Mouse (Mus musculus) embryonic facial prominence, embryonic 10.5 days (tissue): Measurements from ENCODE around the gene Naaladl2. TPM values are rescaled to one million over a fixed set of nuclear protein-coding genes. Genes with fewer than 3 reads are reported as not detected.
A peak's percentile ranks its signal among the peaks of the same experiment; 100 is the strongest.

Source experiments
- DNase-seq: peaks from one replicate; pipeline ENCODE4 v3.0.0-alpha.2; 2017; ENCODE audit warnings: low spot score
- H3K27ac ChIP-seq: fragments of 300-500 bp; sonication (generic); replicated peaks from 2 replicates; pipeline ENCODE4 v1.5.1; 2016; ENCODE audit warnings: mild to moderate bottlenecking
- H3K27me3 ChIP-seq: fragments of 300-500 bp; sonication (generic); replicated peaks from 2 replicates; pipeline ENCODE4 v1.6.1; 2016; ENCODE audit warnings: low read depth, mild to moderate bottlenecking; ENCODE audit not compliant: poor library complexity, severe bottlenecking
- H3K36me3 ChIP-seq: fragments of 300-500 bp; sonication (generic); replicated peaks from 2 replicates; pipeline ENCODE4 v1.6.1; 2016; ENCODE audit warnings: mild to moderate bottlenecking, moderate library complexity
- H3K4me1 ChIP-seq: fragments of 300-500 bp; sonication (generic); 2 replicates; pipeline ENCODE4 v1.6.1; 2016
- H3K4me3 ChIP-seq: fragments of 300-500 bp; sonication (generic); 2 replicates; pipeline ENCODE4 v1.5.1; 2016; ENCODE audit warnings: mild to moderate bottlenecking, moderate library complexity
- H3K9me3 ChIP-seq: fragments of 300-500 bp; sonication (generic); 2 replicates; pipeline ENCODE4 v1.6.1; 2016; ENCODE audit warnings: mild to moderate bottlenecking
- WGBS: fragments of 180-500 bp; shearing (Covaris S2); methylation state at CpG from one replicate; pipeline ENCODE4 v1.1.7; 2016; 5-methylcytosine and 5-hydroxymethylcytosine counted together
- polyA plus RNA-seq: library from polyadenylated mRNA; unstranded; fragments of >200 nt; fragmentation: Nextera tagmentation; extraction: Ambion mirVana; gene quantifications from 2 replicates; pipeline ENCODE4 v1.2.1, GENCODE M21; 2016

Gene Naaladl2
- polyA plus RNA-seq, 1 experiment from 2014 or later = 0.66 TPM

- no peaks in the 10 kb centered on the region for H3K27me3 ChIP-seq
- 94% methylated on average over 6 of the region's 6 CpGs for WGBS
- DNase-seq = peak; percentile 7
- no peaks in the 10 kb centered on the region for H3K4me1 ChIP-seq
- H3K9me3 ChIP-seq = no peaks in the 10 kb centered on the region
- no peak overlapping the region for H3K4me3 ChIP-seq
- H3K36me3 ChIP-seq = no peaks in the 10 kb centered on the region
- no peak overlapping the region for H3K27ac ChIP-seq
Observed at GRCm38 (mm10) chr3:24118136-24118535, 1025.9 kb downstream of the Naaladl2 start.

GRCm38 (mm10) chr3:24114849-24115248, 1029.2 kb downstream of the Naaladl2 start:
- Histone ChIP-seq H3K4me1 (no peaks in the 10 kb centered on the region), H3K36me3 (no peaks in the 10 kb centered on the region), H3K4me3 (no peak overlapping the region), H3K9me3 (no peaks in the 10 kb centered on the region), H3K27ac (no peak overlapping the region), H3K27me3 (no peaks in the 10 kb centered on the region)
- WGBS = 90% methylated on average over 3 of the region's 3 CpGs
- no peak for DNase-seq

GRCm38 (mm10) chr3:24113360-24113759, 1030.7 kb downstream of the Naaladl2 start:
- DNase-seq = no peak
- 89% methylated on average over 2 of the region's 2 CpGs for WGBS

DNA sequence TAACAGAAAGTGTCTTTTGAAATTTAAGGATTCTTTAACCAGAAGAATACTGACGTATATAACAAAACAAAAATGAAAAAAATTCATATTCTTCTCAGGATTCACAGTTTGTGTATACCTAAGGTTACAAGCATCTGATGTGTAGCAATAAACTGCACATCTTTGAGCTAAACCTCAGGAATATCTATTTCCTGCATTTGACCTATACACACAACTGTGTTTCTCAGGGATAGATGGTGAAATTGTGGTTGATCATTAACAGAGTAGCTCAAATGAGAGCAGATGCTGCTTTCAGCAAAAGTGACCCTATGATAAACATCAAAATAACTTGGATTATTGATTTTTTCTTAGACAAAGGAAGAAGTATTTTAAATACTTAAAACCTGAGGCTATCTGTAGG, 1037.7 kb downstream of the Naaladl2 start:
- no peak for DNase-seq
- no peaks in the 10 kb centered on the region for H3K9me3 ChIP-seq
- H3K4me1 ChIP-seq = no peaks in the 10 kb centered on the region
- H3K27ac ChIP-seq = no peak overlapping the region
- 93% methylated on average over 1 of the region's 1 CpGs for WGBS
- no peaks in the 10 kb centered on the region for H3K36me3 ChIP-seq
- no peak overlapping the region for H3K4me3 ChIP-seq
- H3K27me3 ChIP-seq = no peaks in the 10 kb centered on the region

More at GRCm38 (mm10) chr3:24113360-24113759, 1030.7 kb downstream of the Naaladl2 start:
- H3K9me3 ChIP-seq = no peaks in the 10 kb centered on the region
- H3K36me3 ChIP-seq = no peaks in the 10 kb centered on the region
- H3K4me1 ChIP-seq = no peaks in the 10 kb centered on the region
- no peaks in the 10 kb centered on the region for H3K27me3 ChIP-seq
- H3K27ac ChIP-seq = no peak overlapping the region
- no peak overlapping the region for H3K4me3 ChIP-seq

- no peaks in the 10 kb centered on the region for H3K36me3 ChIP-seq
- H3K4me1 ChIP-seq = no peaks in the 10 kb centered on the region
- no peaks in the 10 kb centered on the region for H3K27me3 ChIP-seq
- no peaks in the 10 kb centered on the region for H3K9me3 ChIP-seq
- DNase-seq = no peak
- no peak overlapping the region for H3K4me3 ChIP-seq
- H3K27ac ChIP-seq = no peak overlapping the region
- 42% methylated on average over 4 of the region's 4 CpGs for WGBS
Observed at GRCm38 (mm10) chr3:24079761-24080160, 1064.3 kb downstream of the Naaladl2 start.

GRCm38 (mm10) chr3:24071169-24071797, 1072.8 kb downstream of the Naaladl2 start:
- no peaks in the 10 kb centered on the region for H3K36me3 ChIP-seq
- no peak overlapping the region for H3K27ac ChIP-seq
- H3K4me1 ChIP-seq = no peaks in the 10 kb centered on the region
- H3K9me3 ChIP-seq = no peaks in the 10 kb centered on the region
- 84% methylated on average over 3 of the region's 3 CpGs for WGBS
- no peaks in the 10 kb centered on the region for H3K27me3 ChIP-seq
- no peak for DNase-seq
- no peak overlapping the region for H3K4me3 ChIP-seq

DNA sequence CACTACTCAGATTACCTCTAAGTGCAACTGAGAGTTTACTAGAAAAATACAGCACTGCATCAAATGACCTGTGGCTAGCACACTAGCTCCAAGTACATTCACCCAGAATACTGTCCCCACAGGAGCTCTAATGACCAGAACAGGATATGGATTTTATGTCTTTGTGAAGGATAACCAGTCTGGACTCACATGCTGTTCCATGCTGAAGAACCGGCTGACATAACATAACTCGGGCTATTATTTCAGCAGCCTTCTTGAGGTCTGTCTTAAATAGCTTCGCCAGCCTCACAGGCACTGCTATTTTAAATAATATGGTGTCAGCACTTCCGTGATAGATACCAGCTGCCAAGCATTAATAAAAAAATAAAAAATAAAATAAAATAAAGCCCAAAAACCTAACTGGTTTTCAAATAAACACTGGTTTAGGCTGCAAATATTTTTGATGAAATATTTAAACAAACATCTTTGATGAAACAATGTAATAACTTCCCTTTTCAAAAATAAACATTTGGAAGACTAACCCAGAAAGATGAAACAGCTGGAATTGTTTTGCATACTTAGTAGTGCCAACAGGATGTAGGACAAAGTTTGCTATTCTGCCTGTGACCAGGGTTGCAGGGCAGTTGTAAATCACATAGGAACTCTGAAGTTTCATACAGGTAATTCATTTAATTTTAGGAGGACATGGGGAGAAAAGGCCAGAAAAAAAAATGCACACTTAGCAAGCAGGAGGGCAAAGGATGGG, 1073.5 kb downstream of the Naaladl2 start:
- Histone ChIP-seq H3K27me3 (no peaks in the 10 kb centered on the region), H3K9me3 (no peaks in the 10 kb centered on the region), H3K4me1 (no peaks in the 10 kb centered on the region), H3K27ac (no peak overlapping the region), H3K4me3 (no peak overlapping the region), H3K36me3 (no peaks in the 10 kb centered on the region)
- no peak for DNase-seq
- WGBS = 66% methylated on average over 4 of the region's 4 CpGs

DNA sequence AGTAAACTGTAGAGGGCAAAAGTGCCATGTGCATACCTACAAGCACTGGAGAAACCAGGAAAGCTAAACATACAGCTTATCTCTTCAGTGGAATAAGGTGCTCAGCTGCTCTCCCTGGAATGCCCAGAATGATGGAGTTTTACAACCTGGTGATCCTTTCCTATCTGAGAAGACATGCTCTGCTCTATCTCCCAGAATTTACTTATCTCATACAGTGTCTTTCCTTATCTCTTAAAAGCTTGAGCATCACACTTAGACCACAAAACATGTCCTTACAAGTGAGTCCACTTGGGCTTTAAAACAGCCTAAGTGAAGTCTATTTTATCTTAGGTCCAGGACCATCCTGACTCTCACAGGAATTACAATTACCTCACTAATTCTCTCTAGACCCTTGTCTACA, 1095.8 kb downstream of the Naaladl2 start:
- Histone ChIP-seq H3K27ac (no peak overlapping the region), H3K4me3 (no peak overlapping the region), H3K9me3 (no peaks in the 10 kb centered on the region), H3K27me3 (no peaks in the 10 kb centered on the region), H3K36me3 (no peaks in the 10 kb centered on the region), H3K4me1 (no peaks in the 10 kb centered on the region)
- DNase-seq = no peak

DNA sequence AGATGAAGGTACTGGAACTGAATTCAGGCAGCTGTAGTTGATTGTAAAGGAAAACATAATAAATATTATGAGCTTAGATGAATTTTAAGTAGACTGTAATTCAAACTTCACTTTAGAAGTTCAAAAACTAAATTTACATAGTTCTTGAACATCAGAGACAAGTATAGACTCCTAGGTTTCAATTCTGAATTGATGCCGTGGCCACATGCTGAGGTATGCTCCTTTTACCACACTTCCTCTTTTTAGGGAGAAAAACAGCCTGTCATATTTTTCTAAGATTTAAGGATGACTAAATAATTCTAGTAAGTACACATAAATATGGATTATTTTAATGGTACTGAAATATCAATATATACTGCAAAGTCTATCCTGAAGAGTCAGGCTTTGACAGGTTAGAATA, 1142.3 kb downstream of the Naaladl2 start:
- H3K36me3 ChIP-seq = no peaks in the 10 kb centered on the region
- H3K27ac ChIP-seq = no peak overlapping the region
- no peaks in the 10 kb centered on the region for H3K27me3 ChIP-seq
- no peak for DNase-seq
- H3K4me3 ChIP-seq = no peak overlapping the region
- no peaks in the 10 kb centered on the region for H3K4me1 ChIP-seq
- H3K9me3 ChIP-seq = no peaks in the 10 kb centered on the region
- WGBS = 94% methylated on average over 1 of the region's 1 CpGs

GRCm38 (mm10) chr3:23973727-23974126, 1170.3 kb downstream of the Naaladl2 start:
- DNase-seq = no peak
- WGBS = 89% methylated on average over 1 of the region's 1 CpGs
- Histone ChIP-seq H3K36me3 (no peaks in the 10 kb centered on the region), H3K9me3 (no peaks in the 10 kb centered on the region), H3K27ac (no peak overlapping the region), H3K27me3 (no peaks in the 10 kb centered on the region), H3K4me1 (no peaks in the 10 kb centered on the region), H3K4me3 (no peak overlapping the region)

GRCm38 (mm10) chr3:23972747-23973667, 1171.1 kb downstream of the Naaladl2 start:
- H3K27ac ChIP-seq = no peak overlapping the region
- H3K27me3 ChIP-seq = no peaks in the 10 kb centered on the region
- 89% methylated on average over 4 of the region's 4 CpGs for WGBS
- H3K36me3 ChIP-seq = no peaks in the 10 kb centered on the region
- no peaks in the 10 kb centered on the region for H3K9me3 ChIP-seq
- DNase-seq = no peak
- H3K4me1 ChIP-seq = no peaks in the 10 kb centered on the region
- H3K4me3 ChIP-seq = no peak overlapping the region

GRCm38 (mm10) chr3:23962961-23963621, 1181.0 kb downstream of the Naaladl2 start:
- H3K36me3 ChIP-seq = no peaks in the 10 kb centered on the region
- no peak overlapping the region for H3K4me3 ChIP-seq
- H3K27me3 ChIP-seq = no peaks in the 10 kb centered on the region
- no peaks in the 10 kb centered on the region for H3K9me3 ChIP-seq
- no peaks in the 10 kb centered on the region for H3K4me1 ChIP-seq
- H3K27ac ChIP-seq = no peak overlapping the region
- DNase-seq = no peak
